Mouse (Mus musculus) MEL (cell line): ENCODE measurements around the gene AC134908.4.

ENCODE experiments used
- CHD2 ChIP-seq: IDR thresholded peaks from 2 replicates; pipeline ENCODE4 v1.6.1; 2011; ENCODE audit warnings: low read length, improper control_type of control experiment
- CTCF ChIP-seq, 3 experiments: IDR thresholded peaks in 2 of 3; conservative IDR thresholded peaks in 1 of 3; 2 replicates each; pipeline ENCODE4 v1.5.1; 2011 to 2012; ENCODE audit warnings: low read length in 3 of 3, low read depth in 2 of 3, mild to moderate bottlenecking in 2 of 3, improper control_type of control experiment in 1 of 3, inconsistent platforms in 1 of 3, mixed read lengths in 1 of 3, moderate library complexity in 1 of 3; ENCODE audit not compliant: control insufficient read depth in 1 of 3, insufficient read depth in 1 of 3, poor library complexity in 1 of 3, severe bottlenecking in 1 of 3
- E2F4 ChIP-seq: IDR thresholded peaks from 2 replicates; pipeline ENCODE4 v1.6.1; 2011; ENCODE audit warnings: low read depth, low read length, improper control_type of control experiment, borderline replicate concordance
- EP300 ChIP-seq, 2 experiments: IDR thresholded peaks; 2 replicates each; pipeline ENCODE4 v1.6.1; 2011; ENCODE audit warnings: improper control_type of control experiment in 2 of 2, low read length in 2 of 2, low read depth in 1 of 2, mild to moderate bottlenecking in 1 of 2
- JUND ChIP-seq: IDR thresholded peaks from 2 replicates; pipeline ENCODE4 v1.6.1; 2011; ENCODE audit warnings: low read depth, mild to moderate bottlenecking, improper control_type of control experiment, low read length
- POLR2A ChIP-seq, 2 experiments: IDR thresholded peaks; 2 replicates each; pipeline ENCODE4 v1.6.1; 2011 to 2012; ENCODE audit warnings: low read length in 2 of 2, mild to moderate bottlenecking in 2 of 2, control low read depth in 1 of 2, improper control_type of control experiment in 1 of 2, low read depth in 1 of 2, moderate library complexity in 1 of 2; ENCODE audit not compliant: control insufficient read depth in 1 of 2, insufficient read depth in 1 of 2, poor library complexity in 1 of 2
- SMC3 ChIP-seq: IDR thresholded peaks from 2 replicates; pipeline ENCODE4 v1.6.1; 2011; ENCODE audit warnings: low read depth, low read length, improper control_type of control experiment
- TAL1 ChIP-seq: IDR thresholded peaks from 2 replicates; pipeline ENCODE4 v1.6.1; 2012; ENCODE audit warnings: mild to moderate bottlenecking, inconsistent platforms, low read length, moderate library complexity, mixed read lengths

DNA sequence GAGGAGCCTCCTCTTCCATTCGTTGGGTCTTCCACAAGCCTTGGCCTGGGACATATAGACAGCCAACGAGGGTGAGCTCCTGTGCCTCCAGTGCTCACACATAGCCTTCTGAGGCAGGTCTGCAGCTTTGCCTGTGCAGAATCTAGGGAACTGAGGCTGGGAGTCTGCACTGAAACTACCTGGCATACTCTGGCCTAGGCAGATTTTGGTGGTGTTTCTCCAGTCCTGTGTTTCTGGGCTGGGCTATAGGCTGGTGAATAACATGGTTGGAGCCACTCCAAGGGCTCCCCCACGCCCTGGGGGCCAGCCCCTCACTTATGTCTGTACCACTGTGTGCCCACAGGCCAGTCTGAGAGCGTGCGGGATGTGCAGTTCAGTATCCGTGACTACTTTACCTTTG is 29.9 kb upstream of the AC134908.4 start:
- TF ChIP-seq E2F4 (no peak), CTCF (IDR thresholded peaks at IDR 0.05 in 2 of 3, conservative IDR thresholded peaks at IDR 0.05 in 1 of 3; ENCODE audit: control insufficient read depth in 1 of 3, insufficient read depth in 1 of 3, low read depth in 2 of 3, low read length in 3 of 3, poor library complexity in 1 of 3, severe bottlenecking in 1 of 3) (no peak), CHD2 (no peak), SMC3 (no peak), POLR2A (IDR thresholded peaks at IDR 0.05; ENCODE audit: control insufficient read depth in 1 of 2, insufficient read depth in 1 of 2, low read depth in 1 of 2, low read length in 2 of 2, poor library complexity in 1 of 2) (no peak), TAL1 (no peak), EP300 (IDR thresholded peaks at IDR 0.05; ENCODE audit: low read depth in 1 of 2, low read length in 2 of 2) (no peak), JUND (no peak)
